Mouse (Mus musculus) thymus, postnatal 14 days (tissue): ENCODE results near the gene Mef2a.
A peak's percentile ranks its signal among the peaks of the same experiment; 100 is the strongest.

Source experiments
- DNase-seq: peaks from one replicate; pipeline ENCODE4 v3.0.0; 2021

Gene Mef2a

GRCm38 (mm10) chr7:67243121-67243893 lies 129.4 kb downstream of the Mef2a start:
- DNase-seq, result peak; percentile 40

DNA sequence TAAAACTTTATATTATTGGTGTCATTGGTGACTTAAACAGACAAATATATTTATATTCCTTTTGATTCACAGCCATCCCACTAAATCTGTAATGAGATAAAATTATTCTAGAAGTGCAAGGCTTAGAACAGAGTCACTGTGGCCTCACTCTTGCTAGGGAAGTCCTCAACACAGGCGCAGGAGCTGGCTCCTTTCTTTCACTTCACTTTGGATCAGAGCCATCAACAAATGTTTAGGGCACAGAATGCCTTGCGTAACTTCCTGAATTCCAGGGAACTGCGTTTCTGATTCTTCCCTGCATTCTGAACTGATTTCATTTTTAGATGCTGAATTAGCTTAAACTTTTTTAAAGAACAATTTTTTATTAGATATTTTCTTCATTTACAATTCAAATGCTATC lies 130.7 kb downstream of the Mef2a start:
- no peak for DNase-seq

DNA sequence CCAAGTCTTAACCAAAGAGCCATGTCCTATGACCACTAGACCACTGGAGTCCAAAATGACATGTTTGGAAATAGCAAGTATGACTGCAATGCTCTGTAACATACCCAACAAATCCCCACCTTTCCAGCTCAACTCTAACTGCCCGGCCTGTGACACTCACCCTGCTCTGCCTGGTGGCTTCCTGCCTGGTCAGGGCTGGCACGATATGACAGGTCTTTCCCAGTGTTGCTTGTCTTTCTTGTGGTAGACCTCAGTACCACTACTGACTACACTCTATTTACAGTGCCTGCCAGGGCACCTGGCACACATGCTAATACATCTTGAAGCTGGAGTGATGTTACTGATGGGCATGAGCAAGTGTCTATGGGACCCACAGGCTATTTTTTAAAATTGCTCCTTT lies 134.9 kb downstream of the Mef2a start:
- DNase-seq, result no peak

- no peak for DNase-seq
These were observed 136.3 kb downstream of the Mef2a start for GRCm38 (mm10) chr7:67236351-67236750.

GRCm38 (mm10) chr7:67234797-67235196 lies 137.9 kb downstream of the Mef2a start:
- peak; percentile 20 for DNase-seq

DNA sequence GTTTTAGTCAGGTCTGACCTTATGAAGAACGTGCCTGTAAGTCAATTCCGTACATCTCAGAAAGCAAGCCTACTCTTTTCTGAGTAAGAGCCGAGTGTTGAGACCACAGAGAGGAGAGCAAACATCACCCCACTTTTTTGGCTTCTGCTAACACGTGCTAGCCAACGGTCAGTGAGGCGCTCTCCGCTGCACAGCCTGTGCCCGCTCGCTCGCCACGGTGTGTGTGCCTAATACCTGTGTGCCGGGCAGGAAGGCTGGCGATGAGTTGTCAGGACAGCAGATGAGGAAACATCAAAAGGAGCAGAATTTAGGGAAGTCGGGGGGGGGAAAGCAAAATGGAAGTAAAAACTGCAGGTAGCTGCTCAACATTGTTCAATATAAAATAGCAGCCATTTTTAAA lies 140.2 kb downstream of the Mef2a start:
- no peak for DNase-seq

DNA sequence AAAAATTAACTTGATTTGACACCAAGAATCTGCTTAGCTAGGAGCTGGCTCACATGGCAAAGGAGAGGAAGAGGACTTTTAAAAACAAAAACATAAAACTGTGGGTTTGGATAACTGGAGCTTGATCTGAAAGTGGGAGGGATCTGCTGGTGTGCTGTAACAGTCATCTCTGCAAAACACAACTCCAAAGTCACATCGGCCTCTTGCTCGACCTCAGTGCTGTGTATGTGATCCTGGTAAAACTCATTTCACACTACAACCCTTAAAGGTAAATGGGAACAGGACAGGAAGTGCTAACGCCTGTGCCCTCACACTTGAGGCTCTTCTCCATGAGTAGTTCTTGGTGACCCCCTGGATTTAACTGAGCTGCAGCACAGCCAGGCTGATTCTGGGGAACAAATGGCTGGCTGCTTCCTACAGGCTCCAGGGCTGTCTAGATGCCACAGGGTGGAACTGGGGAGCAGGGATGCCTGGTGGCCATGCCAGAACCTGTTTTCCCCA lies 142.0 kb downstream of the Mef2a start:
- no peak for DNase-seq

DNA sequence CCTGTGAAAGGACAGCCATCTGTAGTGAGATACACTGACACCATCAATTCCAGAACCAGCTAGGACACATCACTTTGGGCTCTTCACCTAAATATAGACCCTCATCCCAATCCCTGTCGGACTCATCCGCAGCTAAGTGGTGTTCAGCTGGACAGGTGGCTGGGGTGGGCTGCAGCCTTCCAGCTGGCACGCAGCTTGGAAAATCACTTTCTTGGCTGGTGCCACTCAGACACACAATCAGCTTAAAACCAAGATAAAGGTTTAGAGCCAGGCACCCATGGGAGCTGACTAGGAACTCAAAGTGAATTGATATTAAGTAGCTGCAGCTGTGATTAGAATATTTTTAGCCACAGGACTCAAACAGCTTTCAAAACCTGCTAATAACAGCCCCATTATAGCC lies 142.4 kb downstream of the Mef2a start:
- no peak for DNase-seq

- no peak for DNase-seq
These were observed 143.0 kb downstream of the Mef2a start for GRCm38 (mm10) chr7:67229701-67230100.

DNA sequence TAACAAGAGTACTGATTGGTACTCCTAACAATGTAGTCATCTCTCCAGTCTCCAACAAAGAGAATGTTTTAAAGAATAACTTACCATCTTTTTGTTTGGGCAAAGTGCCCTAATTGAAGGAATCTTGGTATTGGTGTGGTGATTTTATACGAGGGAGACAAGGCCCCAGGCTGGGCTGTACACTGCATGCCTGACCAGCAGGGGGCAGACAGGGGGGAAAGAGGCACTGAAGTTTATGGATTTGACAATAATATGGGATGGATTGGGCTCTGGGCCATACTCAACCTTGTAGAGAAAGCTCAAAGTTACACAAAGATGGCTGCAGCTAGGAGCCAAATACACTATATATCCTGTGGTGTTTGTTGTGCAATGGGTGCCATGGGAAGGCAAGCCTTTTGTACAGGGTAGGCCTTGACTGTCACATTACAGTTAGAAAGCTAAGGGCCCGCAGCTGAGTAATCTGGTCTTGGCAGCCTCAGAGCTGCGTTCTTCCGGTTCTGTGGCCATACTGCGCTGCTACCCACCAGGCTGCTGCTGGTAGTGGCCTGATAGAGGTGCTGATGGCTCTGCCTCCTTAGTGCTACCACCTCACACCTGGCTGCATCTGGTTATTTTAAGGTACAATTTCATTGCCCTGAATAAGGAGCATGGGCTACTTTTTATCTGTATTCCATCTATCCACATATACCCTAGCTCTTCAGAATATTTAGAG lies 143.6 kb downstream of the Mef2a start:
- peak; percentile 61 for DNase-seq

DNA sequence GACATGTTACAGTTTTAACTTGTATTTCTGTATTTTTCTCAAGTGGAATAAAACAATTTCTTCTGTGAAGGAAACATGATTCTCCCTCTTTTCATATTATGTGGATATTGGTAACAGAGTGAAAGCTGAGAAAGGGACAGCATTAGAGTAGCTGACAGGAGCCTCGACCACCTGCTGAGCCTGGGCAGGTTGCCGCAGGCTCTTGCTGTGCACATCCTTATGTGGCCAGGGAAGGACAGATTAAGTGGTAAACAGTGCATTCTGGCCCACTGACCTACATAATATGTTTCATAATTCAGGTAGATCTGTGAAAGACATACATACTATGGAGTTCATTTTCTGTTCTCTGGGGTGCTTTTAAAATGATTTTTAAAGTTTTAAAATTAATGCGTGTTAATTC lies 144.3 kb downstream of the Mef2a start:
- DNase-seq, result no peak

DNA sequence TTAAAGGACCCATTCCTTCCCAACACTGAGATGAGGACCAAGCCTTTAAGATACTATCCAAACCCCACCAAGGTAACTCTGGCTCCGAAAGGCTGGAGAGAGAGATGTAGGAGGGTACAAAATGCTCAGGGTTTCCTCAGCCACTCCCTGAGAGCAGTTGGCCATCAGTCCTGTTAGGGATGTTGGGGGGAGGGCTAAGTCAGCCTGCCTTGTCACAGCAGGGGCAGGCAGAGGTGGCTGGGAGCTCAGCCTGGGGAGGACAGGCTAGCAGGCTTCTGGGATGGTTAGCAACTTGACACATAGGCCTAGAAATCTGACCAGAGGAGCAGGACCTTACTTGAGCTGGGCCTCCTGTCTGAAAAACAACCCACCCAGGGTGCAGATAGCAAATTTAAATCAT lies 145.1 kb downstream of the Mef2a start:
- no peak for DNase-seq

DNA sequence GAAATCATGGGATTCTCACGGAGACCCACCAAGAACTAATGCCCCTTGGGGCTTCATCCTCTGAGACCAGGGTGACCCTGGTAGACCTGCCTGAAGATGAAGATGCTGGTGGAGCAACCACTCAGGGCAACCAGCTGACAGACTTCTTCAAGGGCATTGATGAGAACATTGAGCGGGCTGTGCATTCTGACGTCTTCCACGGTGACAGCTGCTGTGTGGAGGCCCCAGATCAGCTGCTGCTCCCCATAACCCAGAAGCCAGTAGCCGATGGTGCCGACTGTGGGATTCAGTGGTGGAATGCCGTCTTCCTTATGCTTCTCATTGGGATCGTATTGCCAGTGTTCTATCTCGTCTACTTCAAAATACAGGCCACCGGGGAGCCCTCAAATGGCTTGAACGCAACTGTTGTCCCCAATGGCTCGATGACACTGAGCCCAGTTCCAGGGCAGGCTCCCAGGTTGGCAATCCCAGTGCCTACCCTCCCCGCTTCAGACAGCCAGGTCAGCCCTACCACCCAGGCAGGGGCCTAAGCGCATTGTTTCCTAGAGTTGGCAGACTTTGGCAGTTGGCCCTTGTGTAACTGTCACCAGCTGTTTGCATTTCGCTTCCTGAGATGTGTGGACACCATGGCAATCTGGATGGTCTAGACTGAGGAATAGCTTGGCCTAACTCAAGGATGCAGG lies 146.6 kb downstream of the Mef2a start:
- DNase-seq, result no peak

GRCm38 (mm10) chr7:67222220-67222862 lies 150.3 kb downstream of the Mef2a start, which contains the start of gene Lysmd4:
Lysmd4 (plus strand) TSS chr7:67222544.
- peak; percentile 97 for DNase-seq

DNA sequence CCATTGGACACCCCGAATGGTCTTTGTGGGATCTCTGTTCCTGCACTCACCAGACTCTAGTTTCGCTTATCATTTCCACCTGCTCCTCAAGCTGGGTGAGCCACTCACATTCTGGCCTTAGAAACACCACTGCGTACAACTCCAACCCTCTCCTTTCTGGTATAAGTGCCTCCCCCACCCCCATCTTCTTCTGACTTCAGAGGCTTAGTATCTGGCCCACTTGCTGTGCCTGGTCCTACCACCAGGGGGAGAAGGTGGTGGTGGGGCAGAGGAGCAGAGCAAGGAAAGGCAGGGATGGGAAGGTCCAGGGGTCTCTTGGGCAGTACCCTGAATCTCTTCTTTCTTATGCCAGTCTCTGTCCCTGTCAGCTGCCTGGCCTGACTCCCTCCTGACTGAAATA lies 155.6 kb downstream of the Mef2a start:
- DNase-seq, result peak; percentile 84

GRCm38 (mm10) chr7:67216351-67216750 lies 156.3 kb downstream of the Mef2a start:
- DNase-seq, result no peak

DNA sequence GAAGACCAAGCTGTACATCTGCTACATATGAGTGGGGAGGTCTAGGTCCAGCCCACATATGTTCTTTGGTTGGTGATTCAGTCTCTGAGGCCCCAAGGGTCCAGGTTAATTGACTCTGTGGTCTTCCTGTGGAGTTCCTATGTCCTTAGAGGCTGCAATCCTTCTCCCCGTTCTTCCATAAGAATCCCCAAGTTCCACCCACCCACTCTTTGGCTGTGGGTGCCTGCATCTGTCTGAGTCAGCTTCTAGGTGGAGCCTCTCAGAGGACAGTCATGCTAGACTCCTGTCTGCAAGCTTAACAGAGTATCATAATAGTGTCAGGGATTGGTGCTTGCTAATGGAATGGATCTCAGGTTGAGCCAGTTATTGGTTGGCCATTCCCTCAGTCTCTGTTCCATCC lies 159.1 kb downstream of the Mef2a start:
- no peak for DNase-seq

- DNase-seq, result no peak
These were observed 160.7 kb downstream of the Mef2a start for GRCm38 (mm10) chr7:67211971-67212370.

DNA sequence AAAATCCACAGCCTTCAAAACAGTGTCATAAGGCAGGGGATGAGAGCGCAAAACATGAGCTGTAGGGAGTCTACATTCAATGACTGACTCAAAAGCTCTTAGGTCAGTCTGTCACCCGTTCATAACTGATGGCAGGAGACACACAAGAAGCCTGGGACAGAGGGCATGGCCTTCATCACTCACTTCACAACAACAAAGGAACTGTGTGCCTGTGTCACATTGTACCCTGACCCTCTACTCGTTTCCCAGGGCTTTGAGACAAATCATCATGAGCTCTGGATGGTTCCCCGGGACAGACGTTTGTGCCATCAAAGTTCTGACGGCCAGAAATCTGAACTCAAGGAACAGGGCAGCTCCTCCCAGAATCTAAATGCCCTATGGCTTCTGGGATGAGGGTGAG lies 161.3 kb downstream of the Mef2a start:
- DNase-seq, result no peak

- DNase-seq, result no peak
These were observed 162.4 kb downstream of the Mef2a start for GRCm38 (mm10) chr7:67210004-67210833.

GRCm38 (mm10) chr7:67208317-67208716 lies 164.3 kb downstream of the Mef2a start:
- DNase-seq, result no peak

- no peak for DNase-seq
These were observed 165.0 kb downstream of the Mef2a start for GRCm38 (mm10) chr7:67207701-67208100.
